Mouse (Mus musculus): ENCODE measurements around the gene Eps8.

DNA sequence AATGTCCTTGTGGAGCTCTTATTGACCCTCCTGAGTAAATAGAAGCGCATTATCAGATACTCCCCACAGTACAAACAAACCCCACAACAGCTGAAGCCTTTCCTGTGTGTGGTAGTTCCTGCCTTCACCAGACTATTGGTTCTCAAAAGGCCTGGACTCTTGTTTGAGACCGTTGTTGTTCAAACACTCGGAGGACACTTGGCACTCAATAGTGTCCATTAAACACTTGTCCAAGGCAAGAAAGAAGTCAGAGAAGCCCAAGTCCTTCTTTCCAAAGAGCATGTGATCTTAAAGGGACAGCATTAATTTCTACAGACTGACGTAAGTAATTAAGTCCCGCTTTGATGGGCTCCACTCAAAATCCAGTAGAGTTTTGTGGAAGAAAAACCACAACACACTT lies 113.9 kb downstream of the Eps8 start:
- TF ChIP-seq CTCF (IDR thresholded peaks at IDR 0.05; ENCODE audit: borderline replicate concordance, insufficient read depth, low read depth, low read length) (no peak), POLR2A (IDR thresholded peaks at IDR 0.05; ENCODE audit: borderline replicate concordance, insufficient read depth, low read length) (no peak)
